Mouse (Mus musculus): Measurements from ENCODE around the gene Fam241b. TPM values are rescaled to one million over a fixed set of nuclear protein-coding genes. Genes with fewer than 3 reads are reported as not detected.

Gene Fam241b
- polyA plus RNA-seq, 1 experiment from 2014 or later: 1.1 TPM

GRCm38 (mm10) chr10:62111207-62111576, 32.5 kb downstream of the Fam241b start:
- Histone ChIP-seq H3K4me3 (ENCODE audit: low read depth, low read length) (no peak overlapping the region), H3K27ac (ENCODE audit: low read length) (no peak overlapping the region), H3K9ac (ENCODE audit: low read depth, low read length) (no peak overlapping the region), H3K9me3 (replicated peaks; ENCODE audit: control insufficient read depth, low read length) (no peaks in the 10 kb centered on the region), H3K4me2 (ENCODE audit: low read depth, low read length) (0 out of 2 replicates have a peak overlapping the region, but pooled peaks have one; percentile 69), H3K36me3 (ENCODE audit: control insufficient read depth, insufficient read depth) (no peaks in the 10 kb centered on the region), H3K27me3 (ENCODE audit: control insufficient read depth, insufficient read depth, low read depth, low read length) (peaks cover 33% of the 10 kb centered on the region), H3K4me1 (ENCODE audit: control insufficient read depth, low read depth, low read length) (no peaks in the 10 kb centered on the region)
- 33% methylated on average over 6 of the region's 6 CpGs for WGBS (ENCODE audit: insufficient replicate concordance)
- no peak for ATAC-seq (ENCODE audit: low read depth)

GRCm38 (mm10) chr10:62110504-62111206, 33.1 kb downstream of the Fam241b start:
- Histone ChIP-seq H3K9ac (ENCODE audit: low read depth, low read length) (no peak overlapping the region), H3K4me2 (ENCODE audit: low read depth, low read length) (peak overlapping the region; percentile 69), H3K4me3 (ENCODE audit: low read depth, low read length) (peak overlapping the region; percentile 54), H3K36me3 (ENCODE audit: control insufficient read depth, insufficient read depth) (no peaks in the 10 kb centered on the region), H3K9me3 (replicated peaks; ENCODE audit: control insufficient read depth, low read length) (no peaks in the 10 kb centered on the region), H3K27me3 (ENCODE audit: control insufficient read depth, insufficient read depth, low read depth, low read length) (peaks cover 33% of the 10 kb centered on the region), H3K27ac (ENCODE audit: low read length) (no peak overlapping the region), H3K4me1 (ENCODE audit: control insufficient read depth, low read depth, low read length) (no peaks in the 10 kb centered on the region)
- 0 out of 2 replicates have a peak, but pooled peaks have one; percentile 16 for ATAC-seq (ENCODE audit: low read depth)
- under 1% methylated on average over 57 of the region's 57 CpGs for WGBS (ENCODE audit: insufficient replicate concordance)

- 60% methylated on average over 9 of the region's 9 CpGs for WGBS (ENCODE audit: insufficient replicate concordance)
- ATAC-seq (ENCODE audit: low read depth): no peak
- Histone ChIP-seq H3K36me3 (ENCODE audit: control insufficient read depth, insufficient read depth) (no peaks in the 10 kb centered on the region), H3K27ac (ENCODE audit: low read length) (no peak overlapping the region), H3K4me1 (ENCODE audit: control insufficient read depth, low read depth, low read length) (no peaks in the 10 kb centered on the region), H3K27me3 (ENCODE audit: control insufficient read depth, insufficient read depth, low read depth, low read length) (peaks cover 33% of the 10 kb centered on the region), H3K9me3 (replicated peaks; ENCODE audit: control insufficient read depth, low read length) (no peaks in the 10 kb centered on the region), H3K9ac (ENCODE audit: low read depth, low read length) (no peak overlapping the region), H3K4me3 (ENCODE audit: low read depth, low read length) (no peak overlapping the region), H3K4me2 (ENCODE audit: low read depth, low read length) (no peak overlapping the region)
Observed at GRCm38 (mm10) chr10:62107048-62107447, 36.7 kb downstream of the Fam241b start.

GRCm38 (mm10) chr10:62104835-62105576, 38.7 kb downstream of the Fam241b start:
- 12% methylated on average over 7 of the region's 7 CpGs for WGBS (ENCODE audit: insufficient replicate concordance)
- no peak for ATAC-seq (ENCODE audit: low read depth)
- Histone ChIP-seq H3K27me3 (ENCODE audit: control insufficient read depth, insufficient read depth, low read depth, low read length) (peaks cover 15% of the 10 kb centered on the region), H3K9me3 (replicated peaks; ENCODE audit: control insufficient read depth, low read length) (no peaks in the 10 kb centered on the region), H3K9ac (ENCODE audit: low read depth, low read length) (no peak overlapping the region), H3K27ac (ENCODE audit: low read length) (no peak overlapping the region), H3K4me3 (ENCODE audit: low read depth, low read length) (no peak overlapping the region), H3K4me2 (ENCODE audit: low read depth, low read length) (no peak overlapping the region), H3K4me1 (ENCODE audit: control insufficient read depth, low read depth, low read length) (no peaks in the 10 kb centered on the region), H3K36me3 (ENCODE audit: control insufficient read depth, insufficient read depth) (no peaks in the 10 kb centered on the region)

- no peak overlapping the region for H3K4me2 ChIP-seq (ENCODE audit: low read depth, low read length)
- no peaks in the 10 kb centered on the region for H3K9me3 ChIP-seq (replicated peaks; ENCODE audit: control insufficient read depth, low read length)
- H3K27ac ChIP-seq (ENCODE audit: low read length): no peak overlapping the region
- no peak overlapping the region for H3K9ac ChIP-seq (ENCODE audit: low read depth, low read length)
- no peaks in the 10 kb centered on the region for H3K4me1 ChIP-seq (ENCODE audit: control insufficient read depth, low read depth, low read length)
- no peaks in the 10 kb centered on the region for H3K27me3 ChIP-seq (ENCODE audit: control insufficient read depth, insufficient read depth, low read depth, low read length)
- H3K4me3 ChIP-seq (ENCODE audit: low read depth, low read length): no peak overlapping the region
- ATAC-seq (ENCODE audit: low read depth): no peak
- WGBS (ENCODE audit: insufficient replicate concordance): 11% methylated on average over 7 of the region's 7 CpGs
- no peaks in the 10 kb centered on the region for H3K36me3 ChIP-seq (ENCODE audit: control insufficient read depth, insufficient read depth)
Observed at GRCm38 (mm10) chr10:62101504-62102439, 41.9 kb downstream of the Fam241b start.

- H3K27ac ChIP-seq (ENCODE audit: low read length): no peak overlapping the region
- H3K9me3 ChIP-seq (replicated peaks; ENCODE audit: control insufficient read depth, low read length): no peaks in the 10 kb centered on the region
- H3K36me3 ChIP-seq (ENCODE audit: control insufficient read depth, insufficient read depth): no peaks in the 10 kb centered on the region
- H3K4me2 ChIP-seq (ENCODE audit: low read depth, low read length): no peak overlapping the region
- ATAC-seq (ENCODE audit: low read depth): no peak
- H3K9ac ChIP-seq (ENCODE audit: low read depth, low read length): no peak overlapping the region
- no peak overlapping the region for H3K4me3 ChIP-seq (ENCODE audit: low read depth, low read length)
- no peaks in the 10 kb centered on the region for H3K4me1 ChIP-seq (ENCODE audit: control insufficient read depth, low read depth, low read length)
- no peaks in the 10 kb centered on the region for H3K27me3 ChIP-seq (ENCODE audit: control insufficient read depth, insufficient read depth, low read depth, low read length)
- 54% methylated on average over 10 of the region's 10 CpGs for WGBS (ENCODE audit: insufficient replicate concordance)
Observed at GRCm38 (mm10) chr10:62099749-62100403, 43.8 kb downstream of the Fam241b start.

GRCm38 (mm10) chr10:62094401-62094800, 49.3 kb downstream of the Fam241b start:
- no peak overlapping the region for H3K27ac ChIP-seq (ENCODE audit: low read length)
- no peak overlapping the region for H3K4me2 ChIP-seq (ENCODE audit: low read depth, low read length)
- no peaks in the 10 kb centered on the region for H3K27me3 ChIP-seq (ENCODE audit: control insufficient read depth, insufficient read depth, low read depth, low read length)
- H3K4me1 ChIP-seq (ENCODE audit: control insufficient read depth, low read depth, low read length): no peaks in the 10 kb centered on the region
- no peaks in the 10 kb centered on the region for H3K9me3 ChIP-seq (replicated peaks; ENCODE audit: control insufficient read depth, low read length)
- H3K36me3 ChIP-seq (ENCODE audit: control insufficient read depth, insufficient read depth): no peaks in the 10 kb centered on the region
- 56% methylated on average over 6 of the region's 6 CpGs for WGBS (ENCODE audit: insufficient replicate concordance)
- no peak overlapping the region for H3K4me3 ChIP-seq (ENCODE audit: low read depth, low read length)
- ATAC-seq (ENCODE audit: low read depth): no peak
- no peak overlapping the region for H3K9ac ChIP-seq (ENCODE audit: low read depth, low read length)

GRCm38 (mm10) chr10:62093903-62094302, 49.8 kb downstream of the Fam241b start:
- ATAC-seq (ENCODE audit: low read depth): no peak
- H3K9ac ChIP-seq (ENCODE audit: low read depth, low read length): no peak overlapping the region
- no peaks in the 10 kb centered on the region for H3K27me3 ChIP-seq (ENCODE audit: control insufficient read depth, insufficient read depth, low read depth, low read length)
- H3K4me3 ChIP-seq (ENCODE audit: low read depth, low read length): no peak overlapping the region
- no peak overlapping the region for H3K27ac ChIP-seq (ENCODE audit: low read length)
- H3K4me1 ChIP-seq (ENCODE audit: control insufficient read depth, low read depth, low read length): no peaks in the 10 kb centered on the region
- no peaks in the 10 kb centered on the region for H3K36me3 ChIP-seq (ENCODE audit: control insufficient read depth, insufficient read depth)
- H3K4me2 ChIP-seq (ENCODE audit: low read depth, low read length): no peak overlapping the region
- WGBS (ENCODE audit: insufficient replicate concordance): 30% methylated on average over 7 of the region's 7 CpGs
- H3K9me3 ChIP-seq (replicated peaks; ENCODE audit: control insufficient read depth, low read length): no peaks in the 10 kb centered on the region

Data from liver, embryonic 16.5 days (tissue).